Mouse (Mus musculus) mature B cell (primary cell): ENCODE results near the gene Inpp5k.
"Not testable (repeated sequence)": the region's sequence is repeated elsewhere in the genome, so short reads cannot be mapped to it uniquely, and the experiment has no call there.

ENCODE experiments used
- in situ Hi-C: fragments of 300-500 bp; cut with MboI; formaldehyde crosslinking; loops from 2 replicates; pipeline ENCODE4 v1.14.3; 2019

Inpp5k gene

DNA sequence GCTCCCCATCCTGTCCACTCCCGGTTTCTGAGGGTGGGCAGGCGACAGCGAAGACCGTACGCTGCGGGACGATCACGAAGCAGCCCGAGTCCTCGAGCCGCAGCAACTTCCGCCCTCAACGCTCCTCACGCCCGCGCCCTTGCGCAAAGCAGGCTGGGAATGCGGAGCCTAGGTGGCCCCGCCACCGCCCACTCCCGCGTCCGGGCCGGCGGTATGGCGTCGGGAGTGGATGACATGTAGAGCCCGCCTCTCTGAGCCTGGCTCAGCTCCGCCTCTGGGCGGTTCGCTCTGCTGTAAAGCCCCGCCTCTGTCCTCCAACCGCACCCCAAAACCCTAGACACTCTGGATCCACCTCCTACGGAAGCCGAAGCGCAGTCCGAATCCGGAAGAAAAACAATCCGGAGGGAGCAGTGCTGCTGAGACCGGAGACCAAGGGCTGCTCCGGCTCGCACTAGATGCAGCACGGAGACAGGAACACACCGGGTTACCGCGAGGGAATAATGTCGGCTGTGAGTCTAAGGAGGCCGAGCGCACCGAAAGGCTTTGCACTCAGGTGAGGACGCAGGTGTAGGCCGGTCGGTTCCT lies at the start of gene Inpp5k:
Inpp5k (plus strand) TSS at position 344 of the 585 bp plus-strand sequence.
- in situ Hi-C loops = no loop called here

DNA sequence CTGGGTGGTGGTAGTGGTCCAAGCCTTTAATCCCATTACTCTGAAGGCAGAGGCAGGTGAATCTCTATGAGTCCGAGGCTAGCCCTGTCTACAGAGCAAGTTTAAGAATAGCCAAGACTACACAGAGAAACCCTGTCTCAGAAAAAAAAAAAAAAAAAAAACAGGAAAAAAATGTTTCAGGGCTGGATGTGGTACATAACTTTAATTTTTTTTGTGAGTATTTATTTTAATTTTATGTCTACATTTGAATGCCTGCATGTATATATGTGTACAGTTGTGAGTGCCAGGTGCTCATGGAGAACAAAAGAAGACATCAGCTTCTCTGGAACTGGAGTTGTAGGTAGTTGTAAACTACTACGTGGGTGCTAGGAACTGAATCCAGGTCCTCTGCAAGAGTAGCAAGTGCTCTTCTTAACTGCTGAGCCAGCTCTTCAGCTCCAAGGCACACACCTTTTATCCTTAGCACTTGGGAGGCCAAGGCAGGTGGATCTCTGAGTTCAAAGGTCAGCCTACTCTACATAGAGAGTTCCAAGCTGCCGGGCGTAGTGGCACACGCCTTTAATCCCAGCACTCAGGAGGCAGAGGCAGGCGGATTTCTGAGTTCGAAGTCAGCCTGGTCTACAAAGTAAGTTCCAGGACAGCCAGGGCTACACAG lies 49.2 kb upstream of the Inpp5k start:
- in situ Hi-C loops = no loop called here

DNA sequence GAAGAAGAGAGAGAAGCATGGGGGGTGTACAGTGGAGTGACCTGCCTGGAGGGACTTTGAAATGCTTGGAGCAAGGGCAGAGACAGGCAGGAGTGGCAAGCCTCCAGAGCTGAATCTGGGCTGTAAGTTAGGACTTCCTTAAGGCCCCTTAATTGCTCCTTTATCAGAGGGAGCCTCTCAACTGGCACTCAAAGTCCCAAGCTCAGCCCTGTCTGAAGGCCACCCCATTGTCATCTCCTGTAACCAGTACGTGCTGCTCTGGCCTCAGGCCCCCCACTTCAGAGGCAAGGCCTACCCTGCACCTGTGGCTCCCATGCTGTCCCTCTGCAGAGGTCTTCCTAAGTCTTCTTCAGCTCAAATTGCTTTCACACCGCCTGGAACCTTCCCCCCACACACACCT lies 47.3 kb upstream of the Inpp5k start:
- in situ Hi-C loops = no loop called here

DNA sequence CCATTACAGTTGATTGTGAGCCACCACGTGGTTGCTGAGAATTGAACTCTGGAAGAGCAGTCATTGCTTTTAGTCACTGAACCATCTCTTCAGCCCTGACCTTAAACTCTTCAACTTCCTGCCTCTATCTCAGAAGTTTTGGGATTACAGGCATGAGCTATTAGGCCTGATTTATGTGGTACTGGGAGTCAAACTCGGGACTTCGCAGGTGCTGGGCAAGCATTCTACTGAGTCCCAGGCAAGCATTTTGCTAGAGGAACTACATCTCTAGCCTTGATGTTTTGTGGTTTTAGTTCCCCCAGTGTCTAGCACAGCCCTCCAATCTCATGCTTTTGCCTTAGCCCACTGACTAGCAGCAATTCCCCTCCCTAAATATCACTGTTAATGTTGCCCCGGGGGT lies 45.7 kb upstream of the Inpp5k start:
- in situ Hi-C loops = no loop called here

DNA sequence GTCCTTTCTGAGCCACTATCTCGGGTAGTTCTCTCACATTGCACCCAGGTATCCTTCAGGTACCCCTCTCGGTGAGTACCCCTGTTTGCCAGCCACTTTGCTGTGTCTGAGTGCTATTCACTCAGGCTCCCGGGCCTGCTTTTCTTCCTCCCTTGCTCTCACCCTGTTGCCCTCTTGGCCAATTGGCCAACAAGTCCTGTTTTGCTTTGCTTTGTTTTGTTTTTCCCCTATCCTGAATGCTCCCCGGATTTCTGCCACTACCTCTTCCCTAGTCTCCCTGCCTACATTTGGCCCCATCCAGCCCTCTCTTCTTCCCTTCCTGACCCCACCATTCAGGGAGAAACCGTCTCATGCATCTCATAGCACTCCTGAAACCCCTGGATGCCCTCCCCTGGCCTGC lies 44.8 kb upstream of the Inpp5k start:
- in situ Hi-C loops = no loop called here

DNA sequence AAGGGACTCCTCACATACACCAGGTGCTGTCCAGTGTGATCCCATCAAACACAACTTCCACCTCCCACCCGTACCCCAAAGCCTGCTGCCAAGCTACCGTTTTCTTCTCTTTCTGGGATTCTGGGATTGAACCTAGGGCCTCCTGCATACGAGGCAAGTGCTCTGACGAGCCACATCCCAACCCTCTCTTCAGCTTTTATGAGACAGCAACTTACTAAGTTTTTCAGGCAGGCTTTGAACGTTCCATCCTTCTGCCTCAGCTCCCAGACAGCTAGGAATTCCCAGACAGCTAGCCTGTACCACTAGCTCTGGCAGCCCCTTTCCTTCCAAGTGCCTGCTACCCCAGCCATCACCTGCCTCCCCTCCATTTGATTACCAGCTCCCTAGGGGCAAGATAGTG lies 43.8 kb upstream of the Inpp5k start:
- in situ Hi-C loops = no loop called here

DNA sequence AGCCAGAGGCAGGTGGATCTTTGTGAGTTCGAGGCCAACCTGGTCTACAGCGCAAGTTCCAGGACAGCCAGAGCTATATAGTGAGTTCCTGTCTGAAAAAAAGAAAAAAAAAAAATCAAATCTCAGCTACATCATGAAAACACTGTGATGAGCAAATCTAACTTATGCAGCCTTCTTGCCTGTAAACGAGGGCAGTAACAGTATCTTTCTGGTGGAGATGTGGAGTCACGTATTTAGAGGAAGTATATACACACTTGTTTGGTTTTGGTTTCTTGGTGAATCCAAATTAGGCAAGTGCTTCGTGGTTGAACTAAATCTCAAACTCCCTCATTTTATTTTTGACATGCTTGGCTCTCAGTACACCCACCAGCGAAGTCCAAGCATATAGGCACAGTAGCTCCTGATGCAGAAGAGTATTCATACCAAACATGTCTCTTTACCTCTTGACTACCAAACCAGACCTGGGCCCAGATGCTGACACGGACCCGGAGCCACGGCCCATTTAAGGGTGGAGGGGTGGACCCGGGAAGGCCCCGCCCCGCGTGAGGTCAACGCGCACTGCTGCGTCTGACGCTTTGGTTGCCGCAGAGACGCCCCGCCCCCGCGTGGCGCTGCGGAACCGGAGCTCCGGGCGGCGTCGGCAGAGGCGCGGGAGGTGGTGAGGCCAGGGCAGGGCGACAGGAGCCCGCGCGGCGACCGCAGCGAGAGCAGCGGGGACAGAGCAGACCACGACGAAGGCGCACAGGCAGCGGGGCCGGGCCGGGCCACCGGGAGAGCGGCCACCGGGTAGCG lies 43.1 kb upstream of the Inpp5k start, which contains the start of gene Pitpna:
Pitpna (plus strand) TSS at position 605 of the 792 bp plus-strand sequence.
- in situ Hi-C loops = no loop called here

DNA sequence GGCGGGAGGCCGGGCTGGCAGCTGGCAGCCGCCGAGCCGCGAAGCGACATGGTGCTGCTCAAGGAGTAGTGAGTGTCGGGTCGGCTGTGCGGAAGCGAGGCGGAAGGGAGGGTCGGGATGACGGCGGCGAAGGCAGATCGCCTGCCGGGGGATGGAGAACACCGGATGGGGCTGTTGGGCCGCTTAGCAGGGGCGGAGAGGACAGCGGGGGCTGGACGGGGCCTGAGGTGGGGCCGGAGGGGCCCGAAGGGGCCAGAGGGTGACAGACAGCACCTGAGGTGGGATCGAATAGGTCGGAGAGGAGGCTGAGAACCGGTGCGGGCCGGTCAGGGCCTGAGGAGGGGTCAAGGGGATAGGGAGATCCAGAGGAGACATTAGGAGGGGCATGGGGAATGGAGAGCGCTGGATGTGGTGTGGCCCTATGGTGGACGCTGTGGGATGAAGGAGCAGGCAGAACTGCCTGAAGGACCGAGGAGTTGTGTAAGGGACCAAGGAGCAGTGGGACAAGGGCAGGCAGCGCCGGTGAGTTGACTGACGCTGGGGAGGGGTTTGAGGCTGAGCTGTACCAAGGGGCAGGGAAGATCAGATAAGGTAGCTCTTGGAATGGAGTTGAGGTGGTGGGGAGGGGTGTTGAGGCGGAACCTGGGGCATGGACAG lies 42.4 kb upstream of the Inpp5k start:
- in situ Hi-C loops = no loop called here

DNA sequence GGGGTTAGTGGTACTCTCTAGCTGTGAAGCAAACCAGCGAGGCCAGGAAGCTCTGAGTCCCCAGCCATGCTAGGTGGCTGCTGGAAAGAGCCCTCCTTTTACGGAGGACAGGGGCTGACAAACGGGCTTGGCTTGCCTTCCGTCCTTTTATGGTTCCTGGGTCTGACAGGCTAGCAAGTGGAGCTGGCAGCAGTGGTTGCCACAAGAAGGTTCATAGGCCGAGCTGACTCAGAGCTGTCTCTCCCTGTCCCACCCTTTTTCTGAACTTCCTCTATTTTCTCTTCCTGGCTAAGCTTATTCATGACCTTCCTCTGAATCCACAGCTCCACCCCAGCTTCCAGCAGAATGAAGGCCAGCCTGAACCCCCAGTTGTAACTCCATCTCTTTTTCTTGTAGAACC lies 38.2 kb upstream of the Inpp5k start:
- in situ Hi-C loops = no loop called here

DNA sequence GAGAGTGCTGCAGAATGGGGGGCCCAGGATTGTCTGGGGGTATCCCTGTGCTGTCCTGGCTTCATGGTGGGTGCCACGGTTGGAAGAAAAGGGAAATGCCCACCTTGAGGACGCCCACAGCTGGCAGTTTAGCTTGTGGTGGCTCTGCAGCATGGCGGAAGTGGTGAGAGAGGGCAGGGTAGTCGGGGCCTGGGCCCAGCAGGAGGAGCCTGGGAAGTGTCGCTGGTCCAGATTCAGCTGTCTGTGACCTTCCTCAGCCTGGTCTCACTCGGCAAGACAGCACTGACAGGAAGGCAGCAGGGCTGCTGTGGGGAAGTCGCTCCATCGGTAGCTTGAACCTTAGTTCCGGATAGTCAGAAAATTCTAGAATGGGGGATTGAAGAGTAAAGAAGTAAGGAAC lies 36.4 kb upstream of the Inpp5k start:
- in situ Hi-C loops = no loop called here

DNA sequence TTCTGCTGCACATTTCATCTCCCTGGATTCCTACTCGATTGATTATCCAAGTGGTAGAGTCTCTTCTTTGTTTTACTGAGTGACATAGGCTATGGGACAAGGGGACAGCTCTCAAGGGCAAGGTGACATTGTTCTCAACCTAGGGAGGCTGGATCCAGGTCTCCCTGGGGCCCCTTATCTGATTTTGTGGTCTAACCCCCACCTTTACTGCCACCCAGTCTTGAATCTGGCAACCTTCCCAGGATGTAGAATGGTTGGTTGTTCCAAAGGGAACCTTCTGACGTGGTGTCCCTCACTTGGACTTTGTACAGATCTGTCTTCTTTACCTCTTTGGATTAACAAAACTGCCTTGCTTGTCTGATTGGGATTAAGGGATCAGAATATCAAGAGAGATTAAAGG lies 35.4 kb upstream of the Inpp5k start:
- in situ Hi-C loops = no loop called here

DNA sequence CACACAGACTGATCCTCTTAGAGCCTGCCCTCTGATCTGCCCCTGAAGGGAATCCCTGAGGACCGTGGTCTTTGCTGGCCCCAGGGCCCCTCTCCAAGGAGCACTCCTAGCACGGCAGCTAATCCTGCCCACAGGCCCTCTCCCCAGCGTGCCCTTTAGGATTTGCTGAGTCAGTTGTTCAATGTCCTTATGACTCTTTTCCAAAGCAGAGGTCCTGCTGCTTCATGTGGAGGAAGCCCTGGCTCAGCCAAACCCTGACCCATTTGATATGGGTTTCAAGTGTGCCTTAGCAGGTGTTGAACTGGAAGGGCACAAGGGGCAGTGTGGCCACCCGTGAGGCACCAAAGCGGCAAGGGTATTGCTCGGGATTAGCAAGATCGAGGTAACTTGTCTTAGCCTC lies 35.0 kb upstream of the Inpp5k start:
- in situ Hi-C loops = no loop called here

DNA sequence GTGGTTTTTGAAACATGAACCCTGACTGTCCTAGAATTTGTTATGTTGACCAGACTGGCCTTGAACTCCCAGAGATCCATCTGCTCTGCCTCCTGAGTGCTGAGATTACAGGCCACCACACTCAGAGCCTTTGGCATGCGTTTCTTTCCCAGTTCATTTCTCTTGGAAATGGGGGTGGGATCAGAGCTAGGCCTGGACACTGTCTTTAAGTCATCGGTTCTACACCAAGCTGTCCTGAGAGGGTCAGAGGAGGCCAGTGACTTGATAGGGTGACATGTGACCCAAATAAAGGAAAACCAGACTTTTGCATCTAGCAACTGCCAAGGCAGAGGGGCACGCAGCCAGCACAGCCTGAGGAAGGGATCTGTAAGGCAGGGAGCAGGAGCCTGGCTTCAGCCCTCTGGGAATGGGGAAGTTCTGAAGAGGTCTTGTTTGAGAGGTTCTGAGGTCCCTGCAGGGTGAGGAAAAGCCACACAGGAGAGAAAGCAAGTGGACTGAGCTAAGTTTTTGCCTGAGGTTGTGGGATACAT lies 34.0 kb upstream of the Inpp5k start:
- in situ Hi-C loops = no loop called here

DNA sequence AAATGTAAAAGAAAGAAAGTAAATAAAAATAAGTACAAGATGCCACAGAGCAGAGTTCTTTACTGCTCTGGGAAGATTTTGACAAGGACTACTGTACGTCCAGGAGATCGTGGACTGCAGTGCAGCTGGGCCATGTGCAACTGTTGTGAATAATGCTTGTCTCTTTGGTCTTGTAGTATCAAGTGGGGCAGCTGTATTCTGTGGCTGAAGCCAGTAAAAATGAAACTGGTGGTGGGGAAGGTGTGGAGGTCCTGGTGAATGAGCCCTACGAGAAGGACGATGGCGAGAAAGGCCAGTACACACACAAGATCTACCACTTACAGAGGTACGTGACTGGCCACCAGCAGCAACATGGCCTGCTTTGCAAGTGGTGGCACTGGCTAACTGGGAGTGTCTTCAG lies 32.8 kb upstream of the Inpp5k start:
- in situ Hi-C loops = no loop called here

DNA sequence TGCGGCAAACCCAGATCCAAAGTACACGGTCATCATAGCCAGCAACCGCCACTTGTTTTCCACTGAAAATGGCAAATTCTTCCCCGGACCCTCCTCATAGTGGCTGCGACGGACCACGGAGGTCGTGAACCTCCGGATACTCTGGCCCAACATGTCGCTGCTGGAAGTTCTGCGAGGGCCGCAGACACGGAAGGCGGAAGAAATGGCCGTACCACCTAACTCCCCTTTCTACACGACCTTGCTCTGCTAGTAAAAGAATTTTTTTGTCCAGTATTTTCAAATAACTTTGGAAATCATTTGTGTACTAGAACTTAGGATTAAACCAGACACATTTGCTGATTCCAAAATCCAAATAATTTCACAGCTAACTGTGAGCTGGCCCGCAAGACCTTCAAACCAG lies 31.0 kb upstream of the Inpp5k start:
- in situ Hi-C loops = not testable (repeated sequence)

DNA sequence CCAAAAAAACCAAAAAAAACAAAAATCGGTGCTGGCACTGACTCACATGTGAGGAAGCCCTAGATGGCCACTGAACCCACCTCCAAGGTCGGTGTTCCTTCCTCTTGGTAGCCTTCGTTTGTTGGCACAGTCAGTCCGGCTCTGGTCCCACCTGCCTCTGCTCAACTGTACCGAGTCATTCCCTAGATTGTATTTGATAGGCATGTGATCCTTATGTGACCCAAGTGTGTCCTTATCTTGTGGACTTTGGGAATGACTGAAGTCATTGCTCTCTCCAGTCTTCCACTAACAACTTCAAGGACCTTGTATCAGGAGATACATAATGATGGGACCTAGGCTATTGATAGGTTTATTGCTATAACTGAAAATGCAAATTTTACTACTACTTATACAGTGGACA lies 26.0 kb upstream of the Inpp5k start:
- in situ Hi-C loops = no loop called here

DNA sequence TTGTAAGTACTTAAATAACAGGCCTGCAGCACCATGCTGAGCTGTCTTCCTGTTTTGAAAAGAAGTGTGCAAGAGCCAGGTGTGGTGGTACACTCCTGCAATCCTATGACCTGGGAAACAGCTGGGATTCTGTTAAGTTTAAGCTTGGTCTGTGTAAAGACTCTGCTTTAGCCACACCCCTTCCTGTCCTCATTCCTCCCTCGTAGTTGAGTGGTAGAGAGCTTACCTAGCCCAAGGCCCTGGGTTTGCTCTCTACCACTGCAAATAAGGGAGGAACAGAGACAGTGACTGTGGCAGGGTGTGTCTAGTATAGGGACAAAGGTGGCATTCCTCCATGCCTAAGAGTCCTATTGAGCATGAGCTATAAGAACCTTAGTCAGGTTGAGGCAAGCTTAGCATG lies 25.5 kb upstream of the Inpp5k start:
- in situ Hi-C loops = no loop called here

DNA sequence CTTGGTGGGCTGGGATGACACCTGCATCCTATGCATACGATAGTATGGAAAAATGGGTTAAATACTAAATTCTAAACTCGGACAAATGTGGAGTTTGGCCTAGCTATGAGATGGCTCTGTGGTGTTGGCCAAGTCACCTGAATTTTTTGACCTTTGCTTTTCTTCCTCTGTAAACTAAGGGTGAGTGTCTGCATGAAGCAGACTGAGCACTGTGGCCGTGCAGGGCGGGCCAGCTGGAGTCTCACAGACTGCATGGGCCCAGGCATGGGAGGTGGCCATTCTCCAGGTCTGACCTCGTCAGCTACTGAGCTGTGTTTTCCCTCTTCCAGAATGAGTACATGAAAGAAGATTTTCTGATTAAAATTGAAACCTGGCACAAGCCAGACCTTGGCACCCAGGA lies 22.0 kb upstream of the Inpp5k start:
- in situ Hi-C loops = no loop called here

DNA sequence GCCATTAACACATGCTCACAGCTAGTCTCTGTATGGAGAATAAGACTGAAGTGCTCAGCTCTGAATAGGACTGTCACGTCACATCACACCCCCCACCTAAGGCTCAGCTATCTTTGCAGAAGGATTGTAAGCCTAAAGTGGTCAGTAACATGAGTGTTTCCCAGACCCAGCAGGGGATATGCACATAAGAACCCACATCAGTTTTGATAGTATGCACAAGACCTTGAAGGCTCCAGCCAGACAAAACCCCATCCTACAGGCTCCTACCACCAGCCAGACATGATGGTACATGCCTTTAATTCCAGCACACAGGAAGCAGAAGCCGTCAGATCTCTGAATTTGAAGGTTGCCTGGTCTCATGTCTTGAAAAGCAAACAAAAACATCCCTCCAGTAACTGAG lies 20.8 kb upstream of the Inpp5k start:
- in situ Hi-C loops = no loop called here

DNA sequence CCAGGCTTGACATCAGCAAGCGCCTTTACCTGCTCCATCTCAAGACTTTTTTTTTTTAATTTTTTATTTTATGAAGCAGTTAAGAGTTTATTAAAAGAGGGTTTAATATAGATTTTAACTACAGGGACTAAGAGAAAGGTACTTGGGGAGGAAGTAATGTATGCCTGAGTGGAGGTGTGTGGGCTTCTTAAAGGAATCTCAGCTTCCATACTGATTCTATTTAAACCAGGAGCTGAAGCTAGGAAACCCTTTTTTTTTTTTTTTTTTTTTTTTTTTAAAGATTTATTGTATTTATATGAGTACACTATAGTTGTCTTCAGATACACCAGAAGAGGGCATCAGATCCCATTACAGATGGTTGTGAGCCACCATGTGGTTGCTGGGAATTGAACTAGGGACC lies 16.0 kb upstream of the Inpp5k start:
- in situ Hi-C loops = no loop called here

DNA sequence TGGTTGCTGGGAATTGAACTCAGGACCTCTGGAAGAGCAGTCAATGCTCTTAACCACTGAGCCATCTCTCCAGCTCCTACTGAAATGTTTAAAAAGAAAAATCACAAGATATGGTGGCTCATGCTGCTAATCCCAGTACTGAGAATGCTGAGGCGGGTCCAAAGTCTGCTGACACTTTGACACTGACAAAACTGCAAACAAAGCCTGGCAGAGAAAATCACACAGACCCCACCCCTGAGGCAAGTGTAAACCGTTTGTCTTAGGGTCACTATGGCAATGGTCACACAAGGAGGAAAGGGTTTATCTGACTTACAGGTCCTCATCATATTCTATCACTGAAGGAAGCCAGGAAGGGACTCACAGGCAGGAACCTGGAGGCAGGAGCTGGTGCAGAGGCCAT lies 15.2 kb upstream of the Inpp5k start:
- in situ Hi-C loops = no loop called here

DNA sequence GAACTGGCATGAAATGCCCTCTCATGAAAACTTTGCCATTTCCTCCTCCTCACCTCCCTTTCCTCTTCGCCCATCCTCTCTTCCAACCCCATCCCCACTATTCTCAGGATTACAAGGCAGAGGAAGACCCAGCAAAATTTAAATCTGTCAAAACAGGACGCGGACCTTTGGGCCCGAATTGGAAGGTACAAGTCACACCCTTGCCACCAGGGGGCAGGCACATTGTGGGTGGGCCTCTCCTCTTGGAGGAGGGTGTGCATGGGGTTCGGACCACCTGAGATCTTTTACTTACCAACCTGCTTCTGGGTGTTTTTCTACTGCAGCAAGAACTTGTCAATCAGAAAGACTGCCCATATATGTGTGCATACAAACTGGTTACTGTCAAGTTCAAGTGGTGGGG lies 11.7 kb upstream of the Inpp5k start:
- in situ Hi-C loops = no loop called here
